Comparison of ENCODE assay signal across 7 mouse cellular contexts in the genomic region with DNA sequence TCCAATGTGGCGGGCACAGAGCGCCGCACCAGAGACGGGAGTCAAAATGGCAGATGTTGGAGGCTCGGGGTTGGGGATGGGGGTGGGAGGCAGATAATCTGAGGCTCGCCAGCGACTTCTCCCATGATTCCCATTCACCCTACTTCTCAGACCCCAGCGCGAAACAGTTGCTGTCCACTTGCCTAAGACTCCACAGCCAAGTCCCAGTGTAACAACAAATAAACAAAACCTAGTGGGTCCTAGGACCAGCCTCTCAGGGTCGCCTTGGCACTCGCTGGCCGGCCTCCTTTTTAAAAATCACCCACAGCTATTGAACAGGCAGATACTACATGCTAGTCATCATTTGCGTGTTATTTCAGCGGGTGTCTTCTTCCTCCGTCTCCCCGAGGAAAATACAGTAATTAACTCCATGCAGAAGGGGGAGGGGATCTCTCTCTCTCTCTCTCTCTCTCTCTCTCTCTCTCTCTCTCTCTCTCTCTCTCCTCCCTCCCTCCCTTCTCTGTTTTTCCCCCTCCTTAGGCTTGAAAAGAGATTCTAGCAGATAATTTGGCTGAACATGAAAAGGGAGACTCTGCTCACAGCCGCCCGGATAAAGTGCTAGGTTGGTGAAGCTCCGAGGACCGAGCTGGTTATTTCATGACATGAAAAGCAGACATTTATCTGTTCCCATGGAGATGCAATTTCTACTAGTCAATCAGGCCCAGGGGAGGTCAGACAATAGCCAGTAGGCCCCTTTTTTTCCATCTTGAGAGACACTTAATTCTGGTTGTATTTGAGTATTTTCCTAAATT.
A peak's percentile ranks its signal among the peaks of the same experiment; 100 is the strongest.
DNase-seq lines count a peak whose midpoint lies in the region; ATAC-seq and TF ChIP-seq lines count a peak whose summit lies in the region.

No protein-coding gene starts in this region.

- peak overlapping the region; percentile 63 for H3K9ac ChIP-seq in hindbrain, embryonic 13.5 days

- no peak for DNase-seq in spleen, adult 2 months (ENCODE audit: low read depth in 1 of 2, low spot score in 2 of 2)
- DNase-seq in spleen, postnatal 14 days (ENCODE audit: low spot score in 2 of 2), result no peak
- peak; percentile 66 for DNase-seq in embryonic facial prominence, embryonic 10.5 days (ENCODE audit: low spot score)
- peak; percentile 27 for DNase-seq in lung, postnatal 10 days
- peak; percentile 40 for DNase-seq in thymus, postnatal 0 days (ENCODE audit: low spot score)

- H3K36me3 ChIP-seq in spleen, adult 2 months (ENCODE audit: control insufficient read depth, insufficient read depth, low read length), result no peaks in the 10 kb centered on the region
- no peaks in the 10 kb centered on the region for H3K36me3 ChIP-seq in embryonic facial prominence, embryonic 10.5 days (replicated peaks)
- no peaks in the 10 kb centered on the region for H3K36me3 ChIP-seq in hindbrain, embryonic 13.5 days

- WGBS in spleen, adult 2 months, result 27% methylated on average over 20 of the region's 20 CpGs
- WGBS in embryonic facial prominence, embryonic 10.5 days, result under 1% methylated on average over 20 of the region's 20 CpGs
- 2% methylated on average over 20 of the region's 20 CpGs for WGBS in hindbrain, embryonic 13.5 days

- H3K9me3 ChIP-seq in embryonic facial prominence, embryonic 10.5 days, result 0 out of 2 replicates have a peak, but pooled peaks cover 4% of the 10 kb centered on the region
- peaks cover 4% of the 10 kb centered on the region; the same call in 1 of the 2 replicates for H3K9me3 ChIP-seq in hindbrain, embryonic 13.5 days

- TF ChIP-seq CTCF in spleen, adult 2 months (IDR thresholded peaks at IDR 0.05; ENCODE audit: extremely low read depth, insufficient read depth, insufficient read length, insufficient replicate concordance), result no peak

- peak overlapping the region; percentile 57 for H3K4me3 ChIP-seq in spleen, adult 2 months (ENCODE audit: extremely low read depth, insufficient read depth, insufficient read length)
- peak overlapping the region; percentile 58 for H3K4me3 ChIP-seq in embryonic facial prominence, embryonic 10.5 days
- H3K4me3 ChIP-seq in hindbrain, embryonic 13.5 days, result peak overlapping the region; percentile 30

- ATAC-seq in hindbrain, embryonic 13.5 days (ENCODE audit: low FRiP score), result no peak
- ATAC-seq in inflammation-experienced regulatory T-cells, adult 6 months, result no peak

- H3K27me3 ChIP-seq in spleen, adult 2 months (ENCODE audit: control insufficient read depth, insufficient read depth, low read length), result no peaks in the 10 kb centered on the region
- no peaks in the 10 kb centered on the region for H3K27me3 ChIP-seq in embryonic facial prominence, embryonic 10.5 days (replicated peaks; ENCODE audit: low read depth, poor library complexity, severe bottlenecking)
- no peaks in the 10 kb centered on the region for H3K27me3 ChIP-seq in hindbrain, embryonic 13.5 days

- H3K4me1 ChIP-seq in spleen, adult 2 months (ENCODE audit: control insufficient read depth, insufficient read depth, insufficient read length), result peaks cover 22% of the 10 kb centered on the region; the same call in 1 of the 2 replicates
- peaks cover 66% of the 10 kb centered on the region for H3K4me1 ChIP-seq in embryonic facial prominence, embryonic 10.5 days
- peaks cover 61% of the 10 kb centered on the region for H3K4me1 ChIP-seq in hindbrain, embryonic 13.5 days (replicated peaks)

- peak overlapping the region; percentile 93 for H3K27ac ChIP-seq in spleen, adult 2 months (ENCODE audit: insufficient read depth, low read length)
- H3K27ac ChIP-seq in embryonic facial prominence, embryonic 10.5 days (replicated peaks), result peak overlapping the region; percentile 93
- H3K27ac ChIP-seq in hindbrain, embryonic 13.5 days, result peak overlapping the region; percentile 93

- no peak for TF ChIP-seq POLR2A in spleen, adult 2 months (IDR thresholded peaks at IDR 0.05; ENCODE audit: low read depth, low read length)

- peak overlapping the region; percentile 58 for H3K4me2 ChIP-seq in hindbrain, embryonic 13.5 days

Comparison
In these comparisons a context has a peak if more than half of its experiments do, and no peak if none do; other contexts are left out.
1. DNase-seq: peak in embryonic facial prominence, embryonic 10.5 days (single experiment), lung, postnatal 10 days (single experiment) and thymus, postnatal 0 days (single experiment); none in spleen, adult 2 months (0 of 2) and spleen, postnatal 14 days (0 of 2).
2. Peak in every context shown above with its lines, with median percentiles within 50 percentile points of each other: H3K27ac ChIP-seq and H3K4me3 ChIP-seq.